Mouse (Mus musculus): ENCODE results near the gene Adamts18.

Gene Adamts18

DNA sequence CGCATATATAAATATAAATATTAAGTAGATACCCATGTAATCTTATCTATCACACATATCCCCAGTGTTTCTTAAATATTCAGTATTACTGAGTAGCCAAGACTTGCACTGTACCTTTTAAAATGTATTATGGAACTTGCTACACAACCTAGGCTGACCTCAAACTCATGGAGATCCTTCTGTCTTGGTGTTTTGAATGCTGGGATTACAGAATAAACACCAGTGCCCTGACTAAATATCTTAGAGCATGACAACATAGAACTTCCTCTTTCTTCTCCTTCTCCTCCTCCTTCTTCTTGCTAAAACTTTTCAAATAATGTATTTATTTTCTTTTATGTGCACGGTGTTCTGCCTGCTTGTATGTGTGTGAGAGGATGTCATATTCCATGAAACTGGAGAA is 95.4 kb downstream of the Adamts18 start:
- DNase-seq: no peak

DNA sequence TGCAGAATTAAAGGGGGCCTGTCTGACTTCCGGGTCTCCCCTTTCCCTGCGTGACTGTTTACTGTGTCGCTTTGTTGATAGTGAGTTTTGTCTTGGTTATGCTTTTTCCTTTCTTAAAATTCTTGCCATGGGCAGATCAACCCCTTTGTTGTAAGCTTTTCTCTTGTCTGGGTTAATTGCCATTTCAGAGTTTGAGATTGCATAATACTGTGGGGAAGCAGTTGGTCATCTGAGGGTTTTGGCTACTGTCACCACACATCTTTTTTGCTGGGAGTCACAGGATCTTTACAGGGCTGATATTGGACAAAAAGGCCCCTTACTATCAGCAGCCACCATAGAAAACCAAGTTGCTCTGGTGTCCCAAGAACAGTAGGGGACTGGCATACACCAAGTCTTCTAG is 96.2 kb downstream of the Adamts18 start:
- no peak for DNase-seq

DNA sequence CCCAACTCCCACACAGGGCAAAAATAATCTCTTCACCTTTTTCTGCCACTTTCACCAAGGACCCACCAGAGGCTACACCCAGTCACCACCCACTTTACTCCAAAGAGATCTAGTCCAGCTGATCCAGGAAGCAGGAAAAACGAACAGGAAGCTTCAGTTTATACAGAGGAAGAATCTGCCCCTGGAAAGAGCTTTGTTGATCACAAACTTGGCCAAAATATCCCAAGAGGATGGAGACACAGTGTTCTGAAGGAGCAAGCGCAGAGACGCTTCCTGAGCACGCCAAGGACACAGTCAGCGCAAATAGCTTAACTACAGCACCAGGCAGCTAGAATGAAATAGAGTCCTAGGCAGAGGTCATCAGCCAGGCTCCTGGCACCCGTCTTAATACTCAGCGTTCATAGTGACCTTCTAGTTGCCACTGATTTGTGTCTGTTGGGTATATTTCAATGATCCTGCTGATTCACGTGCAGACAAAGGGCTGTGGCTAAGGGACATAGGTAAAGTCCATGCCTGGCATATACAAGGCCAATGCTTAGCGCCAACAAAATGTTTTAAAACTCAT is 113.0 kb downstream of the Adamts18 start:
- DNase-seq: no peak

DNA sequence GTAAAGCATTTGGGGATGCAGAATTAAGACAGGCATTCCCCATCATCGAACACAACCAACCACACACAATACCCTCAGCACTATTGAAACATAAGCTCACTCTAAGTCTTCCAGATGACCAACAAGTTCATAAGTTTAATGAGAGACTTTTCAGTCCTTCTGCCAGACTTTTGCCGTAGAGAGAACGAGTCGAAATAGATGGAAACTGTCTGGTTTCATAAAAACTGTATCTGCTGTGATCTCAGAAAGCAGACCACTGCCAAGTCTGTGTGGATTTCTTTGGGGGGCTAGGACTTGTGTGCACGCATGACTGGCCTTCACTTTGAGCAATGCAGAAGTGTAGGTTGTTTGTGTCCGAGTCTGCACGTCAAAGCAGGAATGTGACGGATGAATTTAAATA is 123.2 kb downstream of the Adamts18 start:
- no peak for DNase-seq

DNA sequence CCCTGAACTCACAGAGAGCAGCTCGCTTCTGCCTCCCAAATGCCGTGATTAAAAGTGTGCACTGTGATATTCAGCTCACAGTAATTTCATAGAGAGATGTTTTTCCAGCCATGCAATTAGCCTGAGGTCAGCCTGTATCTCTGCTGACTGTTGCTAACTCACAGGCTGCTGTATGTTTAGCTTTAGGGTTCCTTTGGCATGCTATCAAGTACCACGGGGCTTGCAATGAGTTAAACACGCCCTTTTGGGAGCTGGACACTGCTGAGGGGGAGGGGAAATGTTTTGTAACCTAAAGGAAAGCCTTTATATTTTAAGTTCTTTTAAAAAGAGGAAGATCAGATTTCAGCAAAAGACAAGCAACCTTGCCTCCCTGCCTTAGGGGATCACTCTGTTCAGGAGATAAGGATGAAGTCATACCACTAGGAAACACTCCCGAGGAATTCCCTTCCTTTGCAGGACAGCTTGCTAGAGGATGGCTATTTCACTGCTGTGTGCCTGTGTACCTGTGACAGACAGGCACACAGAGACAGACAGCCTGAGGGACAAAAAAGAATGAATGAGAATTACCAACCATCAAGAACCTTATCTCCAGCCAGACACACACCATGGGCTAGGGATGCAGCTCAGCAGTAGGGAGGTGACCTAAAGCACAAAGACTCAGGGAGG is 124.5 kb downstream of the Adamts18 start:
- DNase-seq: no peak

DNA sequence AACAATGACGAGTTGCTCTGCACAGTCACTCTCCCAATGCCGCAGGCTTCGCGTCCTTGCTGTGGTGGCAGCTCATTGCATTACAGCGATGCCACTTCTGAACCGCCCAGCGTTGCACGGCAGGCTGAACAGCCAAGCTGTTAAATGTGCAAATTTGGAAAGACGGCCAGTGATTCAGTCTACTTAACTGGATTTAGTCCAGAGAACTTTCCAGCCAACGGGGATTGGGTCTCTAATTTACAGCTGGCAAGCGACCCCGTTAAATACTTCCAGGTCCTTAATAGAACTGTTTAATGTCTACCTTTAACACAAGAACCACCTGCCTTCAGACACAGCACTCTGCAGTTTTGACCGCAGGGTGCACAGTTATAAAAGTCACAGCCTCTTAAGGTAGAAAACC is 127.1 kb downstream of the Adamts18 start:
- DNase-seq: no peak

DNA sequence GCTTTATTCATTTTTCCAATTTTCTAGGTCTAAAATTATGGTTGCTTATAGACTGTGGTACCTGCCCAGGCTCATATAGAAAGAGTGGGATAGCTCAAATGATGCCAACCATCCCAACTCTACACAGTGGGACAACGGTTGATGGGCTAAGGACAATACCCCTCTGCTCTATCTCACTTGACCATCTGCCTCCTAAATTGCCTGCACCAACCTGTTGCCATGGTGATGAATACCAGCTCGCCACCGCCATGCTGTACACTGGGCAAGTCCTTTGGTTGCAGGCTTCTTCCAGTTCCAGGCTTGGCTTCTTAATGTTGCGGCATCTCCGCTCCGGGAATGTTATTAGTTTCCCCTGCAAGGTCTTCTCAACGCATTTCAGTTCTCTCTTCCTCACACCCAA is 143.6 kb downstream of the Adamts18 start:
- DNase-seq: no peak

DNA sequence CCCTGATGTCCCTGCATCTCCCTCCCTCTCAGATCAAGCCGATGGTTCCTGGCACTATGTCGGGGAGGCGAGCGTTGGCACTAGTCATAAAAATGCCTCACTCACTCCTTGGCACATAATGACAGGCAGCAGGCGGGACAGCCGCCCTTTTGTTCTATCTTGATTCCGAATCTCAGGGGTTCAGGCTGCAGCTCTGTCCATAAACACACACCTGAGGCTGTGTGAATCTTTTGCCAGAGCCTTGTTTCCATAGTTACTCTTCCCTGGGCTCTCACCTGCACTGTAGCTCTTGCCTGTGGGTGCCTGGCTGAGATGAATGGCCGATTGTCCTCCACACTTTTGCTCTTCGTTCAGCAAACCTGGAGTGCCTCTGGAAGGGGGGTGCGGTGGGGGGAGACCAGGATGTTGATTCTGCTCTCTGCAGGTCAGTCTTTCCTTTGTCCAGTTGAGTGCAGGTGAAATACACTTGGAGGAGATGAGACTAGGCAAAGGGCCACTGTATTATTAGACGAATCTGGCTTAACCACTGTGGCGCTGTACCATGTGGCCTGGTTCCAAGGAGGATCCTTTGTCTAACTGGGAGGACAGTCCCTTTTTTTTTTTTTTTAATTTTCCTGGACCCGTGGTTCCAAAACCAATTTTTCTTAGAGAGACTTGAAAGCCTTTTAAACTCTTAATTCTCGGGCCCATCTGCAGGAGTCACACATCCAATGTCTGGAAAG is 156.8 kb downstream of the Adamts18 start:
- no peak for DNase-seq

DNA sequence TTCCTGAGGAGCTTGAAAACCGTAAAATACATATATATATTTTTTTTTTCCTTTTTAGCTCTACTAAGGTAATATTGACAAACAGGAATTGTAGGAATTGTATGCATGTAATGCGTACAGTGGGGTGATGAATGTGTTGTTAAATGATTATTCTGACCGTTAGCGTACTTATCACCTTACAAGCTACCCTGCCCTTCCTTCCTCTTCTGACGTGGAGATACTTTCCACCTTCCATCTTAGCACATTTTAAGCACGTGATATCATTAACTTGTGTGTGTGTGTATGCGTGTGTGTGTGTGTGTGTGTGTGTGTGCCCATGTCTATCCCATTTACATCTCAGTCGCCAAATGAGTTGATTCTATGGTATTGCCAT is 160.0 kb downstream of the Adamts18 start:
- no peak for DNase-seq

DNA sequence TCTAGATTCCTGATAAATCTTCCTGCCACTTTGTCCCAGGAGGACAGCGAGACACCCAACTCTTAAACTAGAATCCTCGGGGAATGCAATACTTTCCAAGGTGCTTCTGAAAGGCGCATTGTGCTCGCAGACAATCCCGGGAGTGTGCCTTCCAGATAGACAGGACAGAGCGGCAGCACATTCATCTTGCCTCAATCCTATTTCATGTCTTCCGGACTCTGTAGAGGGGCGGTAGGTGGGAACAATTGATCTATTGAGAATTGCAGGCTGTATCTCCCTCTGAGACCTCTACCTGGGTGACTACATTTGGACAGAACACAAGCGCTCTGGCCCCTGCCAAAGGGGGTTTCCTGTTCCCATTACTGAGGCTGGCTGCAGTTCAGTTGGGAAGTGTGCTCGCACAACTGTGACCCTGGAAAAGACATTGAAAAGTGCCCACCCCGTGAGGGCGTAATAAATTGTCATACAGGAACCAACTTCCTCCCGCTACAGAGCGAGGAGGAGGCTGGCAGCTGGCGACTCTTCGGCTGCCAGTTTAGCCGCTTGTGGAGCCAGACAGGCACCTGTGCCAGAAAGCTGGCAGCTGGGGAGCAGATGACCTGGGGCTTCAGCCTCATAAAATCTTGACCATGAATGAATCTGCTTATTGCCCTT is 160.5 kb downstream of the Adamts18 start:
- no peak for DNase-seq

DNA sequence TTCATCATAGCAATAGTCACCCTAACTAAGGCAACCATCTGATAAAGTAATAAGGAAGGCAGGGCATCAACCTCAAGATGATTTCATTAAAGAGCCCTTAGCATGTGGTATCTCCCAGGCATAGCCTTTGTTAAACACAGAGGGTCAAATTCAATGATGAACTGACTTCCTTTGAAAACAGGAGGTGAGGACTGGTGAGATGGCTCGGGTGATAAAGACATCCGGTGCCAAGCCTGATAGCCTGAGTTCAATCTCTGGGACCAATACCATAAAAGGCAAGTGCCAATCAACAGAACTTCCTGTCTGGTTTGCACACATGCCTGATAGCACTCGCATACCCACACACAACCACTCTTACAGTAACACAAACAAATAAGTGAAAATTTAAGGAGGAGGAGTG is 169.2 kb downstream of the Adamts18 start:
- no peak for DNase-seq

DNA sequence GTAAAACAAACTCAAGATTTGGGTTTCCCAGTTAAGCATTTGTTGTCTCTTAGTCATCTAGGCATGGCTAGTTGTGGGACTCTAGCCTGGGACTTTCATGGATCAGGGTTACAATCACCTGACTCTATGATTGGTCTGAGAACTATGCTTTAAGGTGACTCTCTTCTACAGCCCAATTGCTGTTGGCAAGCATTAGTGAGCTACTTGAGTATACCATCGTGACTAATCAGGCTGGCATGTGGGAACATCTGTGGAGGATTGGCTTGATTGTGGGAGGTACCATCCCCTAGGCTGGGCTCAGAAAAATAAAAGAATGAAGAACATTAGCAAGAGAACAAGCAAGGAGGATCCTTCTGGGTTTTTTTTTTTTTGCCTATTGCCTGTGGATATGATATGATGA is 171.7 kb downstream of the Adamts18 start:
- no peak for DNase-seq

DNA sequence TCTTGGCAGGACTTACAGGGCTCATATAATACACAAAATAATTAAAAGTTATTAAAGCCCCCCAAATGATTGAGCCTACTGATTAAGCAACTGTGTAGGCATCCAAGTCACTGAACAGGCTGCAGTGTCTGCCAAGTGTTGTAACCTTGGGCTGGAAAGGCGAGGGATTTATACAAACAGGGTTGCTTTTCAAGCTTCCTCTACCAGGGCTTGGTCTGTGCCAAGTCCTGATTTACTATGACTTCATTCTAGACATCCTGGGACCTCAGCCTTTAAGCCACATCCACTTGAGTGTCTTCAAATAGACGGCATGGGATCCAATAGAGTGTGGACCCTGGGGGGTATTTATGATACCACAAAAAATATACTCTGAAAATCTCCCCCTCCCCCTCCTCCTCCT is 173.3 kb downstream of the Adamts18 start:
- DNase-seq: no peak

DNA sequence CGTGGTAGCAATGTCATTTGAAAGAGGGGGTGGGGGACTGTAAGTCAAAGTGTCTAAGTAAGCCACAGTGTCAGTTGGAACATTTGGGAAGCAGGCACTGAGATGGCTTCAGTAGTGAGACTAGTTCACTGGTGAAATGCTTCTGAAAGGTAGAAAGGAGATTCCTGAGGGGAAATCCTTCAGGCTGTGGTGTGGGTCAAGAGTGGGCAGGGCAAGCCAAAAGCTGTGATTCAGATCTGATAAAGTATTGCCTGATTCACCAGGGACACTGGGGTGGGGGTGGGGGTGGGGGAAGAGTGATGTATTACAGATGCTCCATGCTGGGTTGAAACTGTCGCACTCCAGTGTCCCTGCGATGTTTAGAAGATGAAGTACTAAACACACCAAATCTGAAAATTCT is 173.9 kb downstream of the Adamts18 start:
- no peak for DNase-seq

DNA sequence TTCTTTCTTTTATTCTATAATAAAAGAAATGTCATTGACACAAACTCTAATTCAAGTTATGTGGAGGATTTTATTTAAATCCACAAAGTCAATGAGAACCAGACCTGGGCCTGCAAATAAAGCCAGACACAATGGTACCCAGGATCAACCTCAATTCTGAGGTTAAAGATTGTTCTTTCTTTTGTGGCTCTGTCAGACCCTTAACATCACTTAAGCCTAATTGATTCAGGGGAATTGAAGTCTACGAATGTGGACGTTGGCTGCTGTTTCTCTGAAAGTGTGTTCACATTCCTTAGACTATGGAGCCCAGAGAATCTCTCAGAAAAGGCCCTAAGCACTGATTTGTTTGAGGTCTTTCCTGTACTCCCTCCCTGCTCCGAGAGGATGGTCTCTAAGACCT is 175.2 kb downstream of the Adamts18 start:
- no peak for DNase-seq

DNA sequence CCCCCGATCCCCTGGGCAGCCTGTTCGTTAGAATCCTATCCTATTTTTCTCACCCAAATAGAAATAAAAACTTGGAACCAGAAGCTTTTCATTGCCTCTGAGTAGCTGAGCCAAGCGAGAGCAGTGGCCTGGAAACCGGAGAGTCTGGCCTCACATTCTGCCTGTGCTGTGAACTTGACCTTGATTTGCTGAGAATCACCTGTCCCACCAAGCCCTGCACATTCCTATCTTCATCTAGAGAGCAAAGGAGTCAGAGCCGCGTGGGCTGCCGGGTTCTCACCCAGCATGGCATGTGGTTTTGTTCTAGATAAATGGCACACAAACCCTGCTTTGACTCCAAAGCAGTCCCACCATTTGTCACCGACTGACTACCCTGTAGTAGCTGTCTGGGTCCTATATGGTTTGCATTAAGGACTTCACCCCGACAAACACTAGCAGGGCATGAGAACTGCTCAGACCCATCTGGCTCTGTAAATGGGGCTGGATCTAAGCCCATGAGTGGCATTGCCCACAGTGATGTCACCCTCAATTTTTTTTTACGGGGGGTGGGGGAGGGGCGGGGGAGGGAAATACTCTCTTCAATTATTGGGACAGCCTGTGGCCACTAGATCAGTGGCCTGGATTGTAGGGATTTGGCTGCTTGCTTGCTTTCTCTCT is 175.8 kb downstream of the Adamts18 start:
- DNase-seq: no peak

DNA sequence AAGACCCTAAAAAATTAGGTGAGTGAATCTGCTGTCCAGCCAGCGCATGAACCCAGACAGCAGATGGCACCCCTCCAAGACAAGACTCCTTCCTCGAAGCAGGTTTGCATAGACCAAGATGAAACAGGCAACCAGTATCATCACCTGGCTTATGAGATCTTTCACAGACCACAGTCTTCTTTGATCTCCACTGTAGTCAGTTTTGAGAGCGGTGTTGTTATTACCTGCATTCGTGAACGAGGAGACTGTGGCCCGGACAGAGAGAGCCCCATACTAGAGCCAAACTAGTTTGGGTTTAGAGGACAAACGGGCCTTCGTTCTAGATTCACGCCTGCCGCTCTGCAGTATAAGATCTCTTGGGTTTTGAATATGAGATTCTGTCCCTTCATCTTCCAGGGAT is 178.6 kb downstream of the Adamts18 start:
- no peak for DNase-seq

DNA sequence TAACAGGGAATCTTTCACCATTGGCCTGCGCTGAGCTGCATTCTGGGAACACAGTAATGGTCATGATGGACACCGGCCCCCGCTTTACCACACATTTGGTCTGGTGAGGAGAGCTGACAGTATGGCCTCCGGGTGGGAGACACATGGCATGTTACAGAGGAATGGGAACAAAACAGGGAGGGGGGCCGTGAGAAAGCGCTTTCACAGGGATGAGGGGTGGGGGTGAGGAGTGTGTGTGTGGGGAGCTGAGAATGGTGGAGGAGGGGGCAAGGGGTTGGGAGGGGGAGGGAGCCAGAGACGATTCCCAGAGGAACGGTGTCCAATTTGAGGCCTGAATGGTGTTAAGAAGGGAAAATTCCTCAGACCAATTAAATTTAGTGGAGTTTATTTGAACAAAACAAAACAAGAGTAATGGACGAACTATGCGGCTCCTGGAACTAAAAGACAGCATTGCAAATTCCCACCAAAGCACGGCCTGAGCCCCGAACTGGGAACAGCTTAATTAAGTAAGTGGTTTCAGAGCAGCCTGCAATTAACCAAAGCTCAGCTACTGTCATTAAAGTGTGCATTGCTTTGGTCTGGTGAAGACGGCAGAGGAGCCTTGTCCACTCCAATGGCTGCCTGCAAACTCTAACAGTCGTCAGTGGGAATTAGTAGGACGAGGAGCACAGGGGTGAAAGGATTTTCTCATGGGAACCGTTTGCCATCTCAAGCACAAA is 181.7 kb downstream of the Adamts18 start:
- no peak for DNase-seq

DNA sequence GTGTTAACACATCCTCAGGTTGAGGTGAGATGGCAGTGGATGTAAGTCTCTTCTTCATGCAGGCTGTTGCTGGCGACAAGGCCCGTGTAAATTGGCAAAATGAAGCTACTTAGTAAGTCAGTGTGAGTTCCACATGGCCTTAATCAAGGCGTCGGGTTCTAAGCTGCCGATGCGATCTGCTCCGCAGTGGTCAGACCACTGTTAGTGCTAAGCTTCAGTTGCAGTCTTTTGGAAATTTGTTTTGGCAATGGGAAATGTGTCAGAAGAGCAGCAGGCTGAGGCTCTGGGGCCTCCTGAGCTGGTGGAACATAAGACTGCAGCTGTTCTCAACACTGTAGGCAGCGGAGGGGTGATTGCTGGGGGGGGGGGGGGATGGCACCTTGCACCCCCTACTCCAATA is 182.6 kb downstream of the Adamts18 start:
- DNase-seq: no peak

DNA sequence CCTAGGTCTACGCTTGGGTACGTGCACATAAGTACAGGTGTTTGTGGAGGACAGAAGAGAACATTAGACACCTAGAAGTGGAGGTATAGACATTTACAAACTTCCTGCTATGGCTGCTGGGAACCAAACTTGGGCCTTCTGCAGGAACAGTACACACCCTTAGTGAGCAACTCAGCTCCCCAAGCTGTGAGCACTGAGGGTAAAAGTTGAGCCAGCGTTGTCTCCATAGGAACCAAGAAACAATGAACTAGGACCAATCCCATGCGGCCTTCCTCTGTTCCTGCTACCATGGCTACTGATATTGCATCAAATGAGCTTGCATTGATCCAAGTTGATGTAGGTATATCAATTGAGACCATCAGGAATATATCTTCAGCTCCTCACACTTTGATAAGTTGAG is 183.5 kb downstream of the Adamts18 start:
- no peak for DNase-seq

DNA sequence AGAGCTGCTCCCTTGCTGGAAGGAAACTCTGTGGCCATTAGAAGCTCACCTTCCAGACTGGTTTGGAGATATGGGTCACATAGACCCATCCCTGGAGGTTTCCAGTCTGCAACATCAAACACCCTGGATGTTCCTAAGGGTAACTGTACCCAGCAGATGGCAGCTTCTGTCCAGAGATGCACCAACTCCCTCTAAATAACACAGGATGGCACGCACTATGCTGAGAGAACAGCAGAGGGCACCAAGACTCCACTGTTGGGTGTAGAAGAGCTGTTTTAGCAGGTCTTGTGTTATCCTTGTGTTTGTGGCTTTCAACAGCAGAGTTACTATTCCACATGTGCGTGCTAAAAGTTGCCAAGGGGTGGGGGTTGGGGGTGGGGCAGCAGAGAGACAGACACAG is 184.0 kb downstream of the Adamts18 start:
- peak; percentile 57 to 60 for DNase-seq

DNA sequence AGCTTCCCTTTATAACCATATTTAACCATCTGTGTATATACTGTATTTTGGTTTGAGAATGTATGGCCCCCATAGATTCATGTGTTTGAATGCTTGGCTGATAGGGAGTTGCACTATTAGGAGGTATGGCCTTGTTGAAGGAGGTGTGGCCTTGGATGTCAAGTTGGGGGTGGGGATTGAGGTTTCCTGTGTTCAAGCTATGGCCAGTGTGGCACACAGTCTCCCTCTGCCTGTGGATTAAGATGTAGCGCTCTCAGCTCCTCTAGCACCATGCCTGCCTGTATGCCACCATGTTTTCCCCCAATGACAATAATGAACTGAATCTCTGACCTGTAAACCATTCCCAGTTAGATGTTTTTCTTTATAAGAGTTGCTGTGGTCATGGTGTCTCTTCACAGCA is 188.4 kb downstream of the Adamts18 start:
- DNase-seq: no peak

Measured in thymus, postnatal 36 days (tissue).